Mouse (Mus musculus) cerebellum, adult 11-12 months (tissue): ENCODE data around the gene Btbd9.
A peak's percentile ranks its signal among the peaks of the same experiment; 100 is the strongest.
"Not testable (repeated sequence)": the region's sequence is repeated elsewhere in the genome, so short reads cannot be mapped to it uniquely, and the experiment has no call there.

ENCODE experiments used
- DNase-seq: peaks from one replicate; pipeline ENCODE4 v3.0.0; 2022

Gene Btbd9

DNA sequence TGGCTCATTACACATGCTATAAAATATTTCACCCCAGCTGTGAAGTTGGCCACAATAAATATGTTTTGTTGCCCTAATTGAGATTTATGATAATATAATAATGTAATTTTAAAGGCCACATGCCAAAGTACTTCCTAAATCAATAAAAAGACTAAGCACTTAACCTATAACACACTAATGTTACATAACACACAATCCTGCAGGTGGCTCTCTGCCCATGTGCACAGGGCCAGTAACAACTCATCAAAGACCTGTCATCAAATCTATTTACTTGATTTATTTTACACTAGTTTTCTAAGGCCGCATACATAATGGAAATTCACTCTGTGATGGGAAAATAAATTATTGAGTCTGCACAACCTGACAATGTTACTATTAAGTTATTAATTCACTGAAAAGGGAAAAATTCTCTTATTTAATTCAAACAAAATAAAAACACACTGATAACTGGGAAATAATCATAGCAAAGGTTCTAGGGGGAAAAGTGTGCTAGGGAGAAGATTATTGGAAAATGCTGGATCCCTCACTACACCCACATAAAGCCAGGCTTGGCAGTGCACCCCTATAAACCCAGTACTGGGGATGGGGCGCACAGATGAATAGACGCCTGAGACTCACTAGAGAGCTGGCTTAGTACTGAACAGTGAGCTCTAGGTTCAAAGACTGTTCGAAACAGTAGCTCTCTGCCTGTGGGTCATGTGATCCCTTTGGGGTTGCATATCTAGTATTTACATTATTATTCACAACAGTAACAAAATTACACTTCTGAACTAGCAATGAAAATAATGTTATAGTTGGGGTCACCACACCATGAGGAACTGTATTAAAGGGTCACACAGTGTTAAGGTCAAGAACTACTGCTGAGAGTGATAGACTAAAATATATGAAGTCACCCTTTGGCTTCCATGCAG is 23.0 kb downstream of the Btbd9 start:
- DNase-seq = no peak

DNA sequence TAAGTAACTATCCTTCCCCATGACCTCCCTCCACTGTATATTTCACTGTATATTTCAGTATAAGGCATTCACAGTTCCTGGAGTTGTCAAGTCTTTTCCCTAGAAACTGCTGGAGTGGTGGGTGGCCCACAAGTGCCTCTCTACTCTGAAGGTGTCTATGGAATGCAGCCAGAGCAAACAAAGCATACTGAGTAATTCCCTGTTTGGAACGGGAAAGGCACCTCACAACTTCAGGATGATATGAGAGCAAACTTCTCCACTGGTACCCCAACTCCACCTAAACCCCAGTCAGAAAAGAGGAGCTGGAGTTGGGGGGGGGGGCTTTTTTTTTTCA is 25.5 kb downstream of the Btbd9 start:
- DNase-seq = no peak

DNA sequence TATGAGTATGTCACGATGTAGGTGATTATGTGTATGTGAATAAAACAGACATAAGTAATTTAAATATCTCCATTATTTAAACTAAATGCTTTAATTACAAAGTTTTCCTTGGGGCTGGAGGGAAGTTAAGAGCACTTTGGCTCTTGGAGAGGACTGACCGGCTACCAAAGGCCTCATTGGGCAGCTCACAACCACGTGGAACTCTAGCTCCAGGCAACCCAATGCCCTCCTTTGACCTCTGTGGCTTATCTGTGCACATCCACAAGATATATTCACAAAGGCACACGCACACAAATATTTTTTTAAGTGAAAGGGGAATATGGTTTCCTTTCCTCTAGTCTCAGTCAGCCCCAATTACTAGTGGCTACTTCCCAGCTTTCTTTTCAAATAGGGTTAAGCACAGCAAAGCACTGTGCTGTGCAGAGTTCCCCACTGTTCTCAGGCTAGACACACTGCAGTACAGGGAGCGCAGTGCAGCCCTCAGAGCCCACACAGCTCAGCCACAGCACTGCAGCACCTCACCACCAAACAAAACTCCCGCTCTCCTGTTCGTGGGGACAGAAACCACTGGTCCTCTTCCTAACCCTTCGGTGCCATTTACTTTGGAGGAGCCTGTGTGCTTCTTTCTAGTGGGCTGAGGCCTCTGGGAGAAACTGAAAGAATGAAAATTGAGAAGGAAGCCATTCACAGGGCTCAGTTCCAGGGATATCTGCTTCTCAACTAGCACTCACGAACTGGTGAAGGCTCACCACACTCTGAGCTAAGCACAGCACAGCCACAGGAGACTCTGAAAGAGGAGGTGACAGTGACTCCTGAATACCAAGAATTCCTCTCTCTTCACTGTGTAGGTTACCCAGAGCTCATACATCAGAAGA is 26.2 kb downstream of the Btbd9 start:
- DNase-seq = no peak

DNA sequence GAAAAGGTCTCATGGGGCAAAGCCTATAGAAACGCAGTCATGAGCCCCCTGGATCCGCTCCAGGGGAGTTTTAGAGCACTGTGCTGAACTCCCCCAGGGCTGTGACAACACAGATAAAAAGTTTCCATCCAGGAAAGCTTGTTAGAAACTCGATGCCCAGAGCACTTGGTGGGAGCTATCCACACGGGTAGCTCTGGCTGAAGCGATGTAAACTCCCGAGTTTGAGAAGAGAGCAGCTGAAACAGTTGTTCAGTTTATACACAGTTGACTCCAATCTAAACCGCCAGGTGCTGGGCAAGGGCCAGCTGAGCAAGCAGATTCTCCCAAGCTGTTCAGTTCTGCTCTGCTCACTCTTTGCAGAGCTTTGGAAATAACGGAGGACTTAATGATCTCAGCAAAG is 37.2 kb downstream of the Btbd9 start:
- DNase-seq = peak; percentile 66

- DNase-seq = no peak
Measured at GRCm38 (mm10) chr17:30536651-30537050, 39.6 kb downstream of the Btbd9 start.

- no peak for DNase-seq
Measured at GRCm38 (mm10) chr17:30533098-30533497, 43.2 kb downstream of the Btbd9 start.

DNA sequence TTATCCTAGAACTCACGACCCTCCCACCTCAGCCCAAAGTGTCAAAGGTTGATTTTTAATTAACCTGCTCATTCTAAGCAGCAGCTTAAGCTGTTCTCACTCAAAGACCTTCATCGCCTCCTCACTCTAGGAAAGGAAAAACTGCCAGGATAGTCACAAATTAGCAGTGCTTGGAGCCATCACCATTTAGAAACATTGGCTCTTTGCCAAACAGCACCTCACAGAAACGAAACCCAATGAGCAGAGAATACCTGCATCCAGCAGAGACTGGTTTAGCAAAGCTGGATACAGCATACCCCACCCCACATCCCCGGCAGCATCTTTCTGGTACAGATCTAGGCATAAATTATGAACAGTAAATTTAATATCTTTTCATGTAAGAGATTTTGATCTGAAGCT is 45.7 kb downstream of the Btbd9 start:
- no peak for DNase-seq

DNA sequence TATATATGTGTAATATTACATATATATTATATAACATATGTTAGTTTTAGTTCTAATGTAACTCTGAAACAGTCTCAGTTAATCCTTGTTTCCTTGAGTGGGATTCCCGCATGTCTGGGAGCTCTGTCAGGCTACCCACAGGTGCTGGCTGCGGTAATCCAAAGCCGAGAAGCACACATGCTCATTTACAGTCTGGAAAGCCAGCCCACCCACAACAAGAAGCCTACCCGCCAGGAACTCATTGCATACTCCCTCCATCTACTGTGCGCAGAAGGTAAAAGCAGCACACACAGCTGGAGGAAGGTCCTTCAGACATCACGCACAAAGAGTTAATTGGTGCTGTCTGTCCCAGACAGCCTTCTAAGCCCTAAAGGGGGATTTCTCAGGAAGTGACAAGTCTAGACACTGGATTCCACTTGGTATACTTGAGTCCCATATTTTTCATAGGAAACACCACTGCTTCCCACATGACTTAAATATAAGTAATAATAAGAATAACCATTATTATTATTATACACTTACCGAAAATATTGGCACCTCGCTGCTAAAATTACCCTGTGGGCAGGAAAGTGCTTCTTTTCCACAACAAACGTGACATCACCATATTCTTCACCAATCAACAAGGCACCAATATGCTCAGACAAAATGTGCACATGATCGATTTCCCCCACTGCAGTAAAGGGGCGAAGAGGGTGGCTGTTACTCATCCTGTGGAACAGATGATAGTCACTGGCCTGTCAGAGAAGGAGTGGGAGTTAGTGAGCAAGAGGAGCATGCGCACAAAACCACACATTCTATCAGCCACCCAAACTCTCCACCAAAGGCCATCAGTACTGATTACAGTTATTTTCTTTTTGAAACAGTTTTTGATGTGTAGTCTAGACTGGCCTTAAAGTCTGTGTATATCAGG is 46.4 kb downstream of the Btbd9 start:
- DNase-seq = no peak

DNA sequence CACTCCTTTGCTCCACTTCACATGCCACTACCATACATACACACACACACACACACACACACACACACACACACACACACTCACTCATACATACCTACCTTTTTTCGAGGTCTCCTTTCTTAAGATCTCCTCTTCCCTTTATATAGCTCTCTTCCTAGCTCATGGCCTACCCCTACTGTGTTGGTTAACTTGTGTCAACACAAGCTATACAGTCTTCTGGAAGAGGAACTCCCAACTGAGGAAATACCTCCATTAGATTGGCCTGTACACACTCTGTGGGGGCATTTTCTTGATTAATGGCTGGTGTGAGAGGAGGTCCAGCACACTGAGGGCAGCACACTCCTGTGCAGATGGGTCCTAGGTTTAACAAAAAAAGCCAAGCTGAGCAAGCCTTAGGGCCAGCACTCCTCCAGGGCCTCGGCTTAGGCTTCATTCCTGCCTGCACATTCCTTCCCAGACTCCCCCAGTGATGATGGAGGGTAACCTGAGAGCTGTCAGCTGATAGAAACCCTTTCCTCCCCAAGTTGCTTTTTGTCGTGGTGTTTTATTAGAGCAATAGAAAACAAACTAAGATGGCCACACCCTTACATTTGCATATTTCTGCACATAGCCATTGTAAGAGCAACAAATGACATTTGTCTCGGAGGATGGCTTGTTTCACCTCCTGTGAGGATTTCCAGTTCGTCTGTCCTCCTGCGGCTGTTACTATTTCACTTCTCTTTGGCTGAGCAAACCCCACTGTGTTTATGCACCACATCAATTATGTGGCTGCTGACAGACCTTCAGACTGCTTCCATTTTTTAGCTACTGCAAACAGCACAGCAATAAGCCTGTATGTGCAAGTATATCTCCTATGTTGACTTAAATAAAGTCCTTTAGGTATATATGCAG is 50.6 kb downstream of the Btbd9 start:
- DNase-seq = no peak

GRCm38 (mm10) chr17:30524451-30524850 is 51.8 kb downstream of the Btbd9 start:
- peak; percentile 97 for DNase-seq

DNA sequence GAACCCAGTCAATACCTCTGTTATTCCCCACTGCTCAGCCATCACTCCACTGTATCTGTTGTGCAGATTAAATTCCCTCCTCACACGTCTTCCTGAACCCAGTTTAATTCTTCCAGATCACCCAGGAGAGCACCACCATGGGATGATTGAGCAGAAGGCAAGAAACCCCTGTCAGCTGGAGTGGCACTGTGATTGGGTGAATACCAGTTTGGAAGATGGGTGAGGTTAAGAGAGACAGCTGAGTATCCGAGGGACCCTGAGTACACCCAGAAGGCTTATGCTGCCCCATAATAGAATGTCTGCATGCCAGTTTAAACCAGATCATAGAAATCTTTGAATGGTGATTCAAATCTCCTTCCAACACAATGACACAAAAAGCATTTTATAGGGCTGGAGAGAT is 52.5 kb downstream of the Btbd9 start:
- DNase-seq = no peak

- no peak for DNase-seq
Measured at GRCm38 (mm10) chr17:30522406-30523078, 53.7 kb downstream of the Btbd9 start.

GRCm38 (mm10) chr17:30519172-30519512 is 57.1 kb downstream of the Btbd9 start:
- DNase-seq = not testable (repeated sequence)

DNA sequence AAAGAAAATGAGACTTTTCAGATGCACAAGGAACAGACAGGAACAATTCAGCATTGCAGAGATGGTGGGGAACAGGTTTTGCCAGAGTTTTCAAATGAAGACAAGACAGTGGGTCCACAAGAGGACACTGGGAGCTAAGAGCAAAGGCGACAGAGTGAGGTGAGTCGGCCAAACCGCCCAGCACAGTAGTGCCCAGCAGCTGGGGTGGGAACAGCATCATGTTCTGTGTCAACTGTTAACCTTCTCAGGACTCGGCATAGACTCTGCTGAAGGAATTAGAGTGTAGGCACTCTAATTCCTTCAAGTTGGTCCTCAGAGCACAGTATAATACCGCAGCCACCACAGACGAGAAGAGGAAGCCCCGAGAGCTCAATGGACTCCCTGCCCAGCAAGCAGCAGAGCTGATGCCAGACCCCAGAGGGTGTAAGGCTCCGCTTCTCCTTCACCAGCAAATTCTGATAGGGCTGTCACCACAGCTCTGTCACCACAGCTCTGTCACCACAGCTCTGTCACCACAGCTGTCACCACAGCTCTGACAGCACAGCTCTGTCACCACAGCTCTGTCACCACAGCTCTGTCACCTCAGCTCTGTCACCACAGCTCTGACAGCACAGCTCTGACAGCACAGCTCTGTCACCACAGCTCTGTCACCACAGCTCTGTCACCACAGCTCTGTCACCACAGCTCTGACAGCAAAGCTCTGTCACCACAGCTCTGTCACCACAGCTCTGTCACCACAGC is 57.7 kb downstream of the Btbd9 start:
- DNase-seq = no peak

DNA sequence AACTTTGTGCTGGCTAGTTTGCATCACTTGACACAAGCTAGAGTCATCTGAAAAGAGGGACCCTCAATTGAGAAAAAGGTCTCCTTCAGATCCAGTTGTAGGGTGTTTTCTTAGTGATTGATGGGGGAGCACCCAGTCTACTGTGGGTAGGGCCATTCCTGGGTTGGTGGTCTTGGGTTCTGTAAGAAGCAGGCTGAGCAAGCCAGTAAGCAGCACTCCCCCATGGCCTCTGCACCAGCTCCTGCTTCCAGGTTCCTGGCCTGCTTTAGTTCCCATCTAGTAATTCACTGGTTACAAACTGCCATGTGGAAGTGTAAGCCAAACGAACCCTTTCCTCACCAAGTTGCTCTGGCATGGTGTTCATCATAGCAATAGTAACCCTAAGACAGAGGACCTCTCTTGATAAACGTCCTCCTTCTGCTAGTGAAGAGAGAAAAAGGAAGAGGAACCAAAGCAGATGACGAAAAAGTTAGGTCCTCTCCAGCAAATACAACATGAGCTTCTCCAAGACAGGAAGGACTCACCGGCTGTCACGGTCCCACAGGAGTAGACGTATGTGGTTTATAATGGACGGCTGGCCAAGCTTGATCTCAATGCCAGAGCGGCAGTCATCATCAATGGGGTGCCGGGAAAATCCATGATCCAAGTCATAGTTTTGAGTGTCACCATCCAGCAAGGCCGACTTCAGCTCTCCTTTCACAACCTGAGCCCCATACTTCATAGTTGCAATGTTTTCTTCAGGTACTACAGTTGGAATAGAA is 59.5 kb downstream of the Btbd9 start:
- DNase-seq = no peak

DNA sequence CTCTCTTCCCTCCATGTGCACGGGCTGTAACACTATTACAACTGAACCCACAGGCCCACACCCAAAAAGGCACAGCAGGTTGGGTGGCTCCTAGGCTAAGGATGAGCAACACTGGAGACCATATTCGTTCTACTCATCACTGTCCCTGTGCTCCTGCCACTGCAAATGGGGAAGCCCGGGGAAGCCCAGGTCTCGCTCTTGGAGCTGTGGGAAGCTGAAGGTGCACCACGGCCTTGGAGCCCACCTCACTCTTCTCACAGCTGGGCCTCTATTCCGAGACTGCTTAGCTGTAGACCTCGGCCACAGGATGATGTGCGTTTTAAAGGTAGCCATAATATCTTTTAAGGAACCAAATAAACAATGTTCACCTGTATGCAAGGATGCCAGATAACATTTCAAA is 60.9 kb downstream of the Btbd9 start:
- DNase-seq = no peak

GRCm38 (mm10) chr17:30513034-30513433 is 63.3 kb downstream of the Btbd9 start:
- no peak for DNase-seq

DNA sequence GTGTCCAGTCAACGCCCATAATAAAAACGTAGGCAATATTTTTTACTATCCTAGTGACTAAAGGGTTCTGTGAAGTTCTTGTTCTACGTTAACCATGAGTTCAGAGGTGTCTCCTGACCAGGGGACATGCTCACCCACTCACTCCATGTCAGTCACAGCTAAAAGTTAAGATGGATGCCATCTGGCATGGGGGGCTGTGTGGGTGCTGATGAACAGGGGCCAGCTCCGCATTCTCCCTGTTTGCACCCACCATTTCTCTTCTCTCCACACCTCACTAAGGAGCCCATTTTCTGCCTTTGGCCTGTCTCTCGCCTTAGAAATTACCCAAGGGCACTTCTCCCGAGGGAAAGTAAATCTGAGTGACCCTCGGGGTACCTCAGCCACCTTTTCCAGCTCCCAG is 63.8 kb downstream of the Btbd9 start:
- no peak for DNase-seq

GRCm38 (mm10) chr17:30512007-30512406 is 64.3 kb downstream of the Btbd9 start:
- no peak for DNase-seq

DNA sequence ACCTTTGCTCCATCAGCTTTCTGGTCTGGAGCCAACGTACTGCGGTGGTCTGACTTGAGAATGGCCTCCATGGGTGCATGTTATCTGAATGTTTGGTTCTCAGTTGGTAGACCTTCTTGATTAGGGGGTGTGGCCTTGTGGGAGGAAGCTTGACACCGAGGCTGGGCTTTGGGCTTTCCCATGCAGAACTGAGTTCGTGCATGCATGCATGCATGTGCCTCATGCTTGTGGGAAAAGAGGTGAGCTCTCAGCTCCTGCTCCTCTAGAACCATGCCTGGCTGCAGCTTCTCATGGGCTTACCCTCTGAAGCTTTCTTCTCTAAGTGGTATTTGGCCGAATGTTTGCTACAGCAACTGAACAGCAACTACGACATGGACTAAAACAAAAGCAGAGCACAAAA is 64.9 kb downstream of the Btbd9 start:
- DNase-seq = no peak
